Mouse (Mus musculus) layer of hippocampus, adult 9-10 months (tissue): Measurements from ENCODE around the gene Psme2b.

Source experiments
- DNase-seq: peaks from one replicate; pipeline ENCODE4 v3.0.0; 2022; ENCODE audit warnings: low spot score

Gene Psme2b

DNA sequence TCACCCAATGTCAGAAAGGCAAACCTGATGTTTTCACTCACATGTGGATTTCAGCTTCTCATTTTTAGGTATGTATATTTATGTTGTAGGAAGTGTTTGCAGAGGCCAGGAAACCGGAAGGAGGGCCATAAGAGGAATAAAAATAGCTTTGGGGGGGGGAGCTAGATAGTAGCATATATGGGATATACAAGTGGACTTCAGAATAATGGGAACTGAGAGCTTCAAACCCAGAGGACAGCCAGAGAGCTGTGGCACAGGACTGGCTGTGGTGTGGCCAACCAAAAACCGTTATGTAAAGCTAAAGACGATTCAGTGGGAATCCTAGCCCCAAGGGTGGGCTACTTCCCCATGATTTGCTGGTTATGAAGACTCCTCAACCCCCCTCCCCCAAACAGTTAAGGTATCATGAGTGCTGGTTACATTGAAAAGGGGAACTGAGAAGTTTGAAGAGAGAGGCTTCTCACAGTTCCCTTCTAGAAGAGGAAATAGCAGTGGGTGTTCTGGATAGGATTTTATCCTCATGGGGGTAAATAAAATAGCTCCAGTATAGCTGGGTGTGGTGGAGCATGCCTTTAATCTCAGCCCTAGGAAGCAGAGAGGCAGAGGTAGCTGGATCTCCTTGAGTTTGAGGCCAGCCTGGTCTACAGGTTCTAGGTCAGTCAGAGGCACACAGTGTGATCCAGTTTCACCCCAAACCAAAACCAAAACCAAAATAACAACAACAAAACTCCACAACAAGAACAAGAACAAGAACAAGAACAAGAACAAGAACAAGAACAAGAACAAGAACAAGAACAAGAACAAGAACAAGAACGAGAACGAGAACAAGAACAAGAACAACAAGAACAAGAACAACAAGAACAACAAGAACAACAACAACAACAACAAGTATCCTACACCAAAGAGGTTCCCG, 45.1 kb downstream of the Psme2b start:
- DNase-seq: peak; percentile 3

DNA sequence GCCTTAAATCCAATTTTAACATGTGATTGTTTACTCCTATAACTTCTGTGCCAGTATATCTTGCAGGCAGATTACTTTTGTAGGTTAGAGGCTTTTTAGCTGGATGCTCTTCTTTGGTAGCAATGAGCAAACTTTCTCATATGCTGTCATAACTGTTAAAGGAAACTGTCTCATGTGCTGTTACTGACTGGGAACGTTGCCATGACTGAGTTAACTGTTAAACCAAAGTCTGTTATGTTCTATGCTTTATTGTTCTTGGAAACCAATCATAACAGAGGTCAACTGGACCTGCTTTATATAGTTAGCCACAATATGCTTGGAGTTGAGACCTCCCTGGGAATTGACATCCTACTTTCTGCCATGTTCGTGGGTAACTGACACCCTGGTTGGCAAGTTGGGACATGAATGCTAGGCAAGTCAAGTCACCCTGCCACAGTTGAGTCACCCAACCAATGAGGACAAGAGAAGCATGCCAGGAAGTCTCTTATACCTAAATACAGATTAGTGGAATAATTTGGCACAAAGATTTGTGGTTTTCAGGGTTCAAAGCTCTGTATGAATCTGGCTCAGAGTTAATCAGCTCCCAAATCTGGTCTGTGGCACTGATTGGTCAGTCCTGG, 47.1 kb downstream of the Psme2b start:
- DNase-seq: no peak
